Mouse (Mus musculus): ENCODE data around the gene Rnf130.

The Rnf130 gene

GRCm38 (mm10) chr11:50025721-50026520, 775 bp downstream of the Rnf130 start:
- DNase-seq, result no peak

GRCm38 (mm10) chr11:50026521-50027090, 1.5 kb downstream of the Rnf130 start:
- DNase-seq, result no peak

GRCm38 (mm10) chr11:50028416-50028815, 3.3 kb downstream of the Rnf130 start:
- DNase-seq, result no peak

DNA sequence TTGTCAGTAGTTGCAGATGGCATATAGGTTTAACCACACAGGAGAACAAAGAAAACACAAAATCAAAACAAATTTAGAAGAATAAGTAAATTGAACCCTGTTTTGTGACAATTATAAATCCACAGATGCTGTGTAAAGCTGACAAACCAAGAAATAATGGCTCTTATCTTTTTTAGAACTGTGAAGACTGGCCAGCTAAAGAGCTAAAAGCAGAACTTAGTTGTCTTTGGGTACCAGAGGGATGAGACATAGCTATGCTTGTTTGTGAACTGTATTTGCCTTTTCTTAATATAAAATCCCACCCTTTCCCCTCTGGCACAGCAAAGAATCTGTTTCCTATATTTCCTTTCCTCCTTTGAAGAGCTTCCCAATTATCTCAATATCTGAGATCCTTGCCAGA, 9.0 kb downstream of the Rnf130 start:
- no peak for DNase-seq

- no peak for DNase-seq
Observed at GRCm38 (mm10) chr11:50035726-50036125, 10.6 kb downstream of the Rnf130 start.

GRCm38 (mm10) chr11:50036781-50037460, 11.8 kb downstream of the Rnf130 start:
- no peak for DNase-seq

DNA sequence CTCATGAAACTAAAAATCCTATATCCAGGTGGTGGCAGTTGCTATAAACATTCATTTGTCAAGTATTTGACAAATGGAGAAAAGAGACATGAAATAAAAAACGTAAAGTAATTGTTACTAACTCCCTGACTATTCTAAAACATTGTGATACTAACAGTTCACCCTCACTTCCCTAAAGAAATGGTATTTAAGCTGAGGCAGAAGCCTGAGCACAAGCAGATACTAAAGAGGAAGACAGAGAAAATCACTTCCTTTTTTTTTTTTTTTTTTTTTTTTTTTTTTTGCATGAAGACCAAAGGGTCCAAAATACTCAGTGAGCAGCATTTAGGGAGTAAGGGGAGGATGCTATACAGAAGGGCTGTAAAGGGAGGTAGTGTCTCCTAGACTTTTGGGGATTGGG, 13.6 kb downstream of the Rnf130 start:
- DNase-seq, result no peak

- no peak for DNase-seq
Observed at GRCm38 (mm10) chr11:50041148-50041547, 16.0 kb downstream of the Rnf130 start.

DNA sequence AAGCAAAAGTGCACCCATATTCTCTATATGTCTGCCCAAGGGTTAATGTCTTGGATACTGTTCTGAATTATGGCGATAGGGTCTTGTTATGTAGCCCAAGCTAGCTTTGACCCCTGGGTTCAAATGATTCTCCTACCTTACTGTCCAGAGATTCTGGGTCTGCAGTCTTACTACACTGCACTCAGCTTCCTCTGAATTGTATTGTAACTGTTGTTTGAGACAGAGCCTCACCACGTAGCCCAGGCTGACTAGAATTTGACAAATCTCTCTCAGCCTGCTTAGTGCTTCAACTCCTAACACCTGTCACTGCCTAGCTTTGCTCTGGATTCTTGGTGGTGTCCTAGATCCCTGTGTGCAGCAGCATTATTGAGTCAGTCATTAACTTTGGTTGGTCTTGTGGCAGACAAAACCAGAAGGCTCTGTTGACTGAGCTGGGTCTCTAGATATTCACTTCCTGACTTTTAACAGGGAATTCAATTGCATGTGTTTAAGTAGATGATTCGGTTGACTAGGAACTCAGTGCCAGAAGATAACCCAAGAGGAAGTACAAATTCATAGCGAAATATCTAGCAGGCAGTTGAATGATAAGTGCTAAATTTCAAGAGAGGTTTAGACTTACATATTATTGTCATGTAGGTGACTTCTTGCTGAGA, 17.3 kb downstream of the Rnf130 start:
- DNase-seq, result no peak

DNA sequence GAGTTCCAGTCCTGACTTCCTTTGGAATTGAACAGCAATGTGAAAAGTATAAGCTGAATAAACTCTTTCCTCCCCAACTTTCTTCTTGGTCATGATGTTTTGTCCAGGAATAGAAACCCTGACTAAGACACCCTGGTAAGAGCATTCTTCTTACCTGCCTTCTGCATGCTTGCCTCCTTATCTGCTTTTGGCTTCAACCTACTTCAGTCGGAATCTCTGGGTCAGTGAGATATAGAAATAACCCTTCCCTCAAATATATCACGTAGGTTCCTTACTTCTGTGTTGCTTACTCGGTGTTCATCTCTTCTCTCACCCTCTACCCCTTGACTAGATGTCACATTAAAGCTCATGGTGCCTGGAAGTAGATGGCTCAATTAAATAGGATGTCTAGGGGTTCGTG, 19.3 kb downstream of the Rnf130 start:
- DNase-seq, result no peak

- no peak for DNase-seq
Observed at GRCm38 (mm10) chr11:50047610-50048009, 22.5 kb downstream of the Rnf130 start.

GRCm38 (mm10) chr11:50048115-50048514, 23.0 kb downstream of the Rnf130 start:
- no peak for DNase-seq

DNA sequence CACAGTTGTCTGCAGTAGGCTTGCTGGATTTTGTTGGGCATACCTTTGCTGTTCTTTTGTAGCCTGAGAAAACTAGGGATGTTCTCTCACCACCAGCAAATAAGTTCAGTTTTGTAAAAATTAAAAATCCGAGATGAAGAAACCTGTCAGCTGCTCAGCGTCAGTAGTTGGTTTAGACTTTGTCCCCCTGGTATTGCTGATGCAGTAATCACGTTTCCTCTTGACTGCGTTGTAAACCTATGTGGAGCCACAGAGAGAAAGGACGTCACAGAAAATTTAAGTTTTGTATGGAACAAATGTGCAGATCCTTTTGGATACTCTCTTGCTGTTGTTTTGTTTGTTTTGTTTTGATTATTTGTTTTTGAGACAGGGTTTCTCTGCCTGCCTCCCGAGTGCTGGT, 25.2 kb downstream of the Rnf130 start:
- DNase-seq, result no peak

- no peak for DNase-seq
Observed at GRCm38 (mm10) chr11:50057713-50058112, 32.6 kb downstream of the Rnf130 start.

DNA sequence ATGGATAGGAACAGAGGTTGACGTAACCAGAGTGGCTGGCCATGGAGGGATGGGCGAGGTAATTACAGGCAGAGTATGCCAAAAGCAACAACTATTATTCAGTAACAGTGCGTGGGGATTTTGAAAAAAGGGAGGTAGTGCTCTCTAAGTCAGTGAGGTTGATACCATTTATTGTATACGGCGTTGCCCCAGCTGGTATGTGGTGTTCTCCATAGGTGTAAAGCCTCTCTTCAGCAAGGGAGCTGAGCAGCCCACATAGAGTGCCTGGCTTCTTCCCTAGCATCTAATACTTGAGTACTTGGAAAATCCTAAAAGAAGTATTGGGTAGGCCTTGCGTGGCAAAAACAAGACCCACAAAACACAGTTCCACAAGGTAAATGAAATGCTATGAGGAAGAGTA, 33.1 kb downstream of the Rnf130 start:
- DNase-seq, result no peak

DNA sequence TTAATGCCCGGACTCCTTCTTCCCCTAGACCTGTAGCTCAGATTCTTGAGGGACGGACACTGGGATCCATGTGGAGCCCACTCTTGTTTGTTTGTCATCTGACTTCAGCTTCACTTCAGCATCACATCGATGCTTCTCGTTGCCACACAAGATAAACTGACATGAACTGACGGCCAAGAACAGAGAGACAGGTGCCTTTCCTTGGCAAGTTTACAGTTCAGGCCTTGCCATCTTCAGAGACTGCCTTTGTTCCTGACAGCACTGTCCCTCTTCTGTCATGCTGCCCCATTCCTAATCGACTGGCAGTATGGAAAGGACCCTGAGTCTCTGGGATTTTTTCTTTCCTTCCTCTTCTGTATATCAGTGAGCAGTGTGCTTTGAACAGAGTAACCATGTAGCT, 33.9 kb downstream of the Rnf130 start:
- no peak for DNase-seq

DNA sequence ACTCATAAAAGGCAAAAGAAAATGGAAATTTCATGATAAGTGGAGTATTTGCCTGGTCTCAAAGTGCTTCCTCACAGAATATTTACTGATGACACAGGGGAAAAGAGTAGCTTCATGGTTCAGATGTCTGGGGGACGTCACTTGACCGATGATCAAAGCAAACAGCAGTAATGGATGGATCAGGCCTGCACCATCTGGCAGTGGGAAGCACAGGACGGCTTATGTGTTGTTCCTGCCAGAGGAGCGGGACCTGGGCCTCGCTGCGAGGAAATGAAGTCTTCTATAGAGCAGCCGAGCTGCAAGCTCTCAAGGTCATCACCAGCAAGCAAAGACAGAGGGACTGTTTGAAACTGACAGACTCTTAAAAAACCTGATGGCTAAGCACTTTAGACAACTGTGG, 37.0 kb downstream of the Rnf130 start:
- DNase-seq, result no peak

DNA sequence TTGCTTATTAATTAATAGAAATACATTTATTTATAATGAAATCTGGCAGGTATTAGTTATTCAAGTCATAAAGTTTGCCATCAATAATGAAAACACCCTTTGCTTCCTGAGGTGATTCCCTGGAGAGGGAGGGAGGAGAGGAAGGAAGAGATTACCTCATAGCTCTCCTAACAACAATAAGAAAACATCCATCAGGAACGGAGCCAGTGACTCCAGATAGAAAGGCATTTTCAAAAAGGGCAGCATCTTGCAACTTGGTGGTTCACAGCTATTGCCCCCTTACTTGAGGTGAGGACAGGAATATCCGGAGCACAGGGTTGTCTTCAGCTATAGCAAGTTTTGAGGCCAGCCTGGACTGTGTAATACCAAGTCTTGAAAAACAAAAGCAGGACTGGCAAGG, 40.9 kb downstream of the Rnf130 start:
- DNase-seq, result no peak

DNA sequence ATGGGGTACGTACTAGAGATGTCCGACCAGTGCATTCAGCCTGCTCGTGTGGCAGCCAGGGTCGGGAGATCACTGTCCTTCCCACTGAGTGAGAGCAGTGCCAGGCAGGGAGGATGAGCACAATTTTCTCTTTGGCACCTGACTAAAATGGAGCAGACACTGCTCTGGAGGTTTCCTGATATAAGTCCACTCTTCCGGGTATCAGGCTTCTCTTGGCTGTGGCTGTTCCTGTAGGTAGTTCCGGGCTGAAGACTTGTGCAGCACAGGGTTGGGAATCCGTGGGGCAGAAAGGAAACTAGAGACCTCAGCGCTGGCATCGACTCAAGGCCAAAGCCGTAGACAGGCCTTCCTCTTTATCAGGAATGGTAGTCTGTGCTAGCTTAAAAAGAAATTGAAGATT, 48.7 kb downstream of the Rnf130 start:
- no peak for DNase-seq

GRCm38 (mm10) chr11:50076756-50077155, 51.6 kb downstream of the Rnf130 start:
- no peak for DNase-seq

DNA sequence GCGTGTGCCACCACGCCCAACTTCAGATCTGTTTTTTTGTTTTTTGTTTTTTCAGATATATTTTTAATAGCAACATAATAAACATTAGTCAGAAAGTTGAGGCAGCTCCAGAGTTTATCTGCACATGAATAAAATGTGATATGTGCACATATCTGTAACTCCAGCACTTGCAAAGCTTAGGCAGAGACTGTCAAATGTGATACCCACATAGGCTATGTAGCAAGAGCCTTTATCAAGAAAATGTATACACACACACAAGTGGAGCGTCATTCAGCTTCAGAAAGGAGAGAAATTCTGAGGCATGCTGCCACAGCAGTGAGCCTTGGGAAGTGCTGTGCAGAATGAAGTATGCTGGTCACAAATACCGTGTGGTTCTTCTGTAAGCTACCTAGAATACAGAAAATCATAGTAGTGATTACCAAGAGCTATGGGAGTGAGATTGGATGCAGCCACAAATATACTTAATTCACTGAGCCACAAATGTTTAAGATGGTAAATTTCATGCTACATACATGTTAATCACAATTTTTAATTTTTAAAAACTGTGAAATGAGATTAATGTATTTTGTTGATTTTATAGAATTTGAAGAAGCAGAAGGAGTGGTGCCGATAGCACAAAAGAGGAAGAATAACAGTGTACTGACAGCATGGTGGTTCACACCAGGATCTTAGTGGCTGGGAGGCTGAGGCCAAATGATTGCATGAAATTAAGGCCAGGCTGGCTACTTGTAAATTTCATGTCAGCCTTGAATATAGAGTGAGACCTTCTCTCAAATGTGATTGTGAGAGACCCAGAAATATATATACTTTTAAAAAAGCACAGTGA, 56.4 kb downstream of the Rnf130 start:
- no peak for DNase-seq

GRCm38 (mm10) chr11:50086211-50086610, 61.1 kb downstream of the Rnf130 start:
- no peak for DNase-seq

DNA sequence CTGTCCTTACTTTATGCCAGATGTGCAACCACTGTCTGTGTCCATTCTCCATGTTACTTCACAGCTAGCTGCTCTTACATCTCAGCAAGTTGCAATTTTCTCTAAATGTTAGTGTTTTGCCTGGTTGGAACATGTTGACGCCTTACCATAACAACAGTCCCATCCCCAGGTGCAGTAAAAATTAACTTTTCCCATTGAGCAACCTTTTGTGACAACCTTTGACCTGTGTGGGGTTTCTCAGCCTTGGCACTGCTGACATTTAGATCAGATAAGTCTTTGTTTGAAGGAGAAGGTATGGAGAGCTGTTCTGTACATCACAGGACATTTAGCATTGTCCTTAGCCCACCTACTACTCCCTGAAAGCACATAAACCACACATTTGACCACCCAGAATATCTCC, 64.7 kb downstream of the Rnf130 start:
- DNase-seq, result no peak

Data from right cerebral cortex, postnatal 25 days (tissue).